Mouse (Mus musculus) stomach, postnatal 0 days (tissue): Measurements from ENCODE around the gene Scube3. TPM values are rescaled to one million over a fixed set of nuclear protein-coding genes. Genes with fewer than 3 reads are reported as not detected.

Experiments used
- ATAC-seq: fragments of 200-750 bp; cut with Nextera tagmentation; 2 replicates; pipeline ENCODE4 v1.8.0; 2017; ENCODE audit not compliant: low FRiP score, low TSS enrichment
- DNase-seq: peaks from one replicate; pipeline ENCODE4 v3.0.0-alpha.2; 2016; ENCODE audit warnings: low spot score
- H3K27ac ChIP-seq: fragments of 300-500 bp; sonication (generic); replicated peaks from 2 replicates; pipeline ENCODE4 v1.5.1; 2014; ENCODE audit warnings: mild to moderate bottlenecking, control low read depth
- H3K27me3 ChIP-seq: fragments of 300-500 bp; sonication (generic); 2 replicates; pipeline ENCODE4 v1.6.1; 2014; ENCODE audit warnings: low read length; ENCODE audit not compliant: control insufficient read depth, insufficient read depth
- H3K36me3 ChIP-seq: fragments of 300-500 bp; sonication (generic); 2 replicates; pipeline ENCODE4 v1.6.1; 2014; ENCODE audit warnings: low read length, mixed read lengths; ENCODE audit not compliant: control insufficient read depth, insufficient read depth
- H3K4me1 ChIP-seq: fragments of 300-500 bp; sonication (generic); replicated peaks from 2 replicates; pipeline ENCODE4 v1.6.1; 2014; ENCODE audit warnings: antibody characterized with exemption; ENCODE audit not compliant: control insufficient read depth, insufficient read depth
- H3K4me2 ChIP-seq: fragments of 300-500 bp; sonication (generic); replicated peaks from 2 replicates; pipeline ENCODE4 v1.6.1; 2014; ENCODE audit warnings: low read depth, mild to moderate bottlenecking, control low read depth, moderate library complexity
- H3K4me3 ChIP-seq: fragments of 300-500 bp; sonication (generic); 2 replicates; pipeline ENCODE4 v1.5.1; 2014; ENCODE audit warnings: low read depth, low read length, control low read depth
- H3K9ac ChIP-seq: fragments of 300-500 bp; sonication (generic); 2 replicates; pipeline ENCODE4 v1.6.1; 2014; ENCODE audit warnings: mild to moderate bottlenecking, low read length, control low read depth, mixed read lengths
- H3K9me3 ChIP-seq: fragments of 300-500 bp; sonication (generic); 2 replicates; pipeline ENCODE4 v1.6.1; 2016; ENCODE audit warnings: low read length; ENCODE audit not compliant: control insufficient read depth
- CTCF ChIP-seq: IDR thresholded peaks from 2 replicates; pipeline ENCODE4 v1.5.1; 2016; ENCODE audit warnings: antibody characterized with exemption, low read depth, mild to moderate bottlenecking, moderate library complexity
- EP300 ChIP-seq: optimal IDR thresholded peaks from 2 replicates; pipeline ENCODE3; 2016; ENCODE audit warnings: antibody characterized with exemption
- WGBS: fragments of 180-500 bp; shearing (Covaris S2); extraction: QIAGEN DNeasy Blood & Tissue Kit; methylation state at CpG from one replicate; pipeline ENCODE4 v1.1.7; 2014; 5-methylcytosine and 5-hydroxymethylcytosine counted together
- polyA plus RNA-seq: library from polyadenylated mRNA; unstranded; fragments of >200 nt; fragmentation: Nextera tagmentation; extraction: Ambion mirVana; gene quantifications from 2 replicates; pipeline ENCODE4 v1.2.1, GENCODE M21; 2015

The Scube3 gene
- polyA plus RNA-seq, 1 experiment from 2014 or later: 0.64 TPM

- TF ChIP-seq EP300 (no peak), CTCF (no peak)
- Histone ChIP-seq H3K27ac (no peak overlapping the region), H3K9me3 (no peaks in the 10 kb centered on the region), H3K4me3 (no peak overlapping the region), H3K4me1 (peaks cover 3% of the 10 kb centered on the region; the same call in 1 of the 2 replicates), H3K4me2 (no peak overlapping the region), H3K27me3 (no peaks in the 10 kb centered on the region), H3K9ac (no peak overlapping the region), H3K36me3 (no peaks in the 10 kb centered on the region)
- no peak for ATAC-seq
- DNase-seq: no peak
- 38% methylated on average over 9 of the region's 9 CpGs for WGBS
Observed at GRCm38 (mm10) chr17:28172690-28173089, 30.7 kb downstream of the Scube3 start.

- TF ChIP-seq EP300 (no peak), CTCF (no peak; the same call in 1 of the 2 replicates)
- H3K27ac ChIP-seq: peak within 1 kb of the TSS; percentile 92
- no peaks in the 10 kb centered on the region for H3K9me3 ChIP-seq
- peak within 1 kb of the TSS; percentile 94 for H3K9ac ChIP-seq
- H3K4me3 ChIP-seq: peak within 1 kb of the TSS; percentile 80
- H3K4me2 ChIP-seq: peak within 1 kb of the TSS; percentile 86
- H3K36me3 ChIP-seq: no peaks in the 10 kb centered on the region
- H3K4me1 ChIP-seq: peaks cover 3% of the 10 kb centered on the region; the same call in 1 of the 2 replicates
- DNase-seq (peak; percentile 93), ATAC-seq (peak; percentile 93)
- no peaks in the 10 kb centered on the region for H3K27me3 ChIP-seq
- WGBS: under 1% methylated on average over 73 of the region's 82 CpGs
Observed at GRCm38 (mm10) chr17:28176775-28177539, 35.0 kb downstream of the Scube3 start, which contains the start of gene Zfp523. Zfp523 (plus strand) TSS chr17:28177129.

GRCm38 (mm10) chr17:28177540-28178046 is 35.7 kb downstream of the Scube3 start:
- peak overlapping the region; percentile 94 for H3K9ac ChIP-seq
- peak overlapping the region; percentile 80 for H3K4me3 ChIP-seq
- ATAC-seq (peak; percentile 62), DNase-seq (peak; percentile 74)
- H3K27me3 ChIP-seq: no peaks in the 10 kb centered on the region
- peak overlapping the region; percentile 92 for H3K27ac ChIP-seq
- TF ChIP-seq CTCF: no peak
- no peak for TF ChIP-seq EP300
- peak overlapping the region; percentile 86 for H3K4me2 ChIP-seq
- H3K9me3 ChIP-seq: no peaks in the 10 kb centered on the region
- 11% methylated on average over 11 of the region's 22 CpGs for WGBS
- H3K4me1 ChIP-seq: peaks cover 3% of the 10 kb centered on the region; the same call in 1 of the 2 replicates
- H3K36me3 ChIP-seq: no peaks in the 10 kb centered on the region

GRCm38 (mm10) chr17:28180331-28180730 is 38.4 kb downstream of the Scube3 start:
- no peak overlapping the region for H3K4me2 ChIP-seq
- H3K36me3 ChIP-seq: no peaks in the 10 kb centered on the region
- no peak overlapping the region for H3K9ac ChIP-seq
- H3K27me3 ChIP-seq: no peaks in the 10 kb centered on the region
- ATAC-seq (no peak), DNase-seq (no peak)
- H3K4me3 ChIP-seq: no peak overlapping the region
- 0 out of 2 replicates have a peak overlapping the region, but pooled peaks have one; percentile 20 for H3K27ac ChIP-seq
- 69% methylated on average over 4 of the region's 4 CpGs for WGBS
- no peak for TF ChIP-seq EP300
- no peaks in the 10 kb centered on the region for H3K9me3 ChIP-seq
- no peaks in the 10 kb centered on the region for H3K4me1 ChIP-seq

DNA sequence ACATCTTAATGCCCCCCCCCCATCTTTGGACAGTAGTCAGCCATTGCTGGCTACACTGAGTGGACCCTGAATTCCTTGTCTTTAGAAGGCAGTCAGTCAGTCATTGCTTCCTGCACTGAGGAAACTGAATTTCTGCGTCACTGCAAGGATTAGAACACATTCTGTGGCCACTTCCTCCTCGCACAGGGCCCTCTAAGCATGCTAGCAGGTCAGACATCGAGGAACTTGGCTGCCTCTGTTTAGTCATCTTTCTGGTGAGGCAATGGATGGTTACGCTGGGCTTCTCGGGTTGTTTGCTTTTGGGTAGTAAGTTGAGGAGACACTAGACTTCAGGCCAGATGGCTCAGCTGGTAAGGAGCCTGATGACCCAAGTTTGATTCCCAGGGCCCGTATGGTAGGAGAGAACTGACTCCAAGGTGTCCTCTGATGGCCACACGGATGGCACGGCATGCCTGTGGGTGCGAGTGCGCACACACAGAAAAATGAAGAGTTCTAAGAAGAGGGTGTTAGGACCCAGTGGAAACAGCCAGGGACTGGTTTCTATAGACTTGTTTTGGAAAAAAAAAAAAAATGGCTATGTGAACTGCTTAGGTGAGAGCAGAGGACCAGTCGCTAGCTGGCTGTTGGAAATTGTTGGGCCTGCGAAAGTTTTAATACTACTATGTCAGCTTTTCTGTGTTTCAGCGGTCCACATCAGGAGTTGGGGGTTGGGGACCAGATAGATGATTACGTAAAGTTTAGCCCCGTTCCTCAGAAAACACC is 39.0 kb downstream of the Scube3 start:
- Histone ChIP-seq H3K27ac (no peak overlapping the region), H3K9ac (no peak overlapping the region), H3K4me2 (no peak overlapping the region), H3K36me3 (no peaks in the 10 kb centered on the region), H3K9me3 (no peaks in the 10 kb centered on the region), H3K4me3 (no peak overlapping the region), H3K4me1 (no peaks in the 10 kb centered on the region), H3K27me3 (no peaks in the 10 kb centered on the region)
- WGBS: 67% methylated on average over 15 of the region's 15 CpGs
- TF ChIP-seq EP300: no peak
- no peak for TF ChIP-seq CTCF
- DNase-seq (no peak), ATAC-seq (no peak)
